Mouse (Mus musculus) thymus, postnatal 25 days (tissue): ENCODE data around the gene Adgrl3.

Experiments used
- DNase-seq: peaks from one replicate; pipeline ENCODE4 v3.0.0; 2022

The Adgrl3 gene

GRCm38 (mm10) chr5:81019590-81020254 lies at the start of gene Adgrl3:
Gene Adgrl3, plus strand, starts transcription at chr5:81020138.
- DNase-seq: no peak

- no peak for DNase-seq
Observed at GRCm38 (mm10) chr5:81019166-81019565, 772 bp upstream of the Adgrl3 start.

- no peak for DNase-seq
Observed at GRCm38 (mm10) chr5:81020281-81021005, 505 bp downstream of the Adgrl3 start.

GRCm38 (mm10) chr5:81021006-81021320 lies 1.0 kb downstream of the Adgrl3 start:
- DNase-seq: no peak

- no peak for DNase-seq
Observed at GRCm38 (mm10) chr5:81021331-81021863, 1.5 kb downstream of the Adgrl3 start.

GRCm38 (mm10) chr5:81021864-81022305 lies 1.9 kb downstream of the Adgrl3 start:
- DNase-seq: no peak

GRCm38 (mm10) chr5:81022306-81023071 lies 2.6 kb downstream of the Adgrl3 start:
- DNase-seq: no peak

- DNase-seq: no peak
Observed at GRCm38 (mm10) chr5:81023923-81024715, 4.2 kb downstream of the Adgrl3 start.

- DNase-seq: no peak
Observed at GRCm38 (mm10) chr5:81028875-81029274, 8.9 kb downstream of the Adgrl3 start.

GRCm38 (mm10) chr5:81037091-81037490 lies 17.2 kb downstream of the Adgrl3 start:
- DNase-seq: no peak

- DNase-seq: no peak
Observed at GRCm38 (mm10) chr5:81043875-81044274, 23.9 kb downstream of the Adgrl3 start.

- no peak for DNase-seq
Observed at GRCm38 (mm10) chr5:81046128-81046527, 26.2 kb downstream of the Adgrl3 start.

- no peak for DNase-seq
Observed at GRCm38 (mm10) chr5:81054628-81055027, 34.7 kb downstream of the Adgrl3 start.

- DNase-seq: no peak
Observed at GRCm38 (mm10) chr5:81055253-81055652, 35.3 kb downstream of the Adgrl3 start.

- no peak for DNase-seq
Observed at GRCm38 (mm10) chr5:81058122-81058521, 38.2 kb downstream of the Adgrl3 start.

GRCm38 (mm10) chr5:81060950-81061349 lies 41.0 kb downstream of the Adgrl3 start:
- DNase-seq: no peak

- DNase-seq: no peak
Observed at GRCm38 (mm10) chr5:81061386-81061785, 41.4 kb downstream of the Adgrl3 start.

GRCm38 (mm10) chr5:81064026-81064425 lies 44.1 kb downstream of the Adgrl3 start:
- DNase-seq: no peak

GRCm38 (mm10) chr5:81068173-81068572 lies 48.2 kb downstream of the Adgrl3 start:
- no peak for DNase-seq

GRCm38 (mm10) chr5:81068839-81069238 lies 48.9 kb downstream of the Adgrl3 start:
- DNase-seq: no peak

- no peak for DNase-seq
Observed at GRCm38 (mm10) chr5:81072888-81073287, 53.0 kb downstream of the Adgrl3 start.

- DNase-seq: no peak
Observed at GRCm38 (mm10) chr5:81073875-81074274, 53.9 kb downstream of the Adgrl3 start.

GRCm38 (mm10) chr5:81076377-81076776 lies 56.4 kb downstream of the Adgrl3 start:
- DNase-seq: no peak
